Mouse (Mus musculus): ENCODE data around the gene Cdr2l. TPM values are rescaled to one million over a fixed set of nuclear protein-coding genes. Genes with fewer than 3 reads are reported as not detected.

The Cdr2l gene
- 34.8 and 35.1 TPM in 2 replicates for polyA plus RNA-seq (2012; rRNA removed)

GRCm38 (mm10) chr11:115381743-115382539, at the start of gene Cdr2l:
Gene Cdr2l, plus strand, starts transcription at chr11:115381916.

GRCm38 (mm10) chr11:115334531-115334930, 47.2 kb upstream of the Cdr2l start, which contains the start of gene Otop3:
Gene Otop3, plus strand, starts transcription at chr11:115334731.

DNA sequence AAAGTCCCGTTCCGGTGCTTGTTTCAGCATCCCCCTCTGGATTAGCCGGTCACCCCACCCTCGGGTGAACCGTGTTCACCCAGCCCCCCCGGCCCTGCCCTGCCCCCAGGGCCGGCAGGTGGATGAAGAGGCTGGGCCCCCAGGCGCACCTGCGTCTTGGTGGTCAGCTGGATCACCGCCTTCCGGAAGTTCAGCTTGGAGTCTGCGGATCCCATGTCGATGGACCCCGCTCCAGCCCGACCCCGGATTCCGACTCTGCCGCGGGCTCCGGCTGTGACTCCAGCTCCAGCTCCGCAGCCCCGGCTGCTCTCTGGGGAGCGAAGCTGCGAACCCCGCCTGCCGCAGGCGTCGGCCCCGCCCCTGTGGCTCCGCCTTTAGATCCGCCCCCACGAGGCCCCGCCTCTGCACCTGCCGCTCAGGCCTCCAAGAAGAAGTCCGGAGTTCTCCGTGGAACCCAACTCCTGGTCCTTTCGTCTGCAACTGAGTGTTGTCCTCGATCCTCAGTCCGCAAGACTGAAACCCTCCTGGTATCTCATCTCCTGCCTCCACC, 14.2 kb upstream of the Cdr2l start, which contains the start of gene Hid1:
TSS of gene Hid1 (minus strand) at position 362 of the 550 bp plus-strand sequence.

DNA sequence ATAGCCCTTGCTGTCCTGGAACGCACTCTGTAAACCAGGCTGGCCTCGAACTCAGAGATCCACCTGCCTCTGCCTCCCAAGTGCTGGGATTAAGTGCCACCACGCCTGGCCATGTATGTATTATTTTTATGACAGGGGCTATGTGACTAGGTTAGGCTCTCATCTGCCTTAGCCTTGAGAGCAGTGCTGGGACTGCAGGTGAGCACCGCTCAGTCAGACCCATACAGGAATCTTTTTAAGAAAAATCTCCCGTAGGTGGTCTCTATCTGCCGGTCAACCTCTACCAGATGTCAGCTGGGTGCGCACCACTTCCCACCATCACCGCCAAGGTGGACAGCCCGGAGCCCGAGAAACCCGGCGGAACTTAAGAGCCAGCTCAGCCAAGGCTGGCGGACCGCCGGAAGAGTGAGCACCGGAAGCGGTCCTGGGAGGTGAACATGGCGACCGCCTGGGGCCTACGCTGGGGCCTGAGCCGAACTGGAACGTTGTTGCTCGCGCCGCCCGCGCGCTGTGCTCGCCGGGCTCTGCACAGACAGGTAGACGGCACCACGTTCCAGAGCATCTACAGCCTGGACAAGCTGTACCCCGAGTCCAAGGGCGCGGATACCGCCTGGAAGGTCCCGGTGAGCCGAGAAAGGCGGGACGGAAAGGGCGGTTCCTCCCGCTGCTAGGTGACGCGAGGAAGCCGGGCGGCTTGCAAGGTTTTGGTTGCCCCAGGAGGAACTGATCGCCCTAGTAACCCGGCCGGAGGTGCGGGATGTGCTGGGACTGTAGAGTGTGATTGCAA, 21.8 kb downstream of the Cdr2l start, which contains the start of gene Mrpl58:
TSS of gene Mrpl58 (plus strand) at position 415 of the 787 bp plus-strand sequence.

DNA sequence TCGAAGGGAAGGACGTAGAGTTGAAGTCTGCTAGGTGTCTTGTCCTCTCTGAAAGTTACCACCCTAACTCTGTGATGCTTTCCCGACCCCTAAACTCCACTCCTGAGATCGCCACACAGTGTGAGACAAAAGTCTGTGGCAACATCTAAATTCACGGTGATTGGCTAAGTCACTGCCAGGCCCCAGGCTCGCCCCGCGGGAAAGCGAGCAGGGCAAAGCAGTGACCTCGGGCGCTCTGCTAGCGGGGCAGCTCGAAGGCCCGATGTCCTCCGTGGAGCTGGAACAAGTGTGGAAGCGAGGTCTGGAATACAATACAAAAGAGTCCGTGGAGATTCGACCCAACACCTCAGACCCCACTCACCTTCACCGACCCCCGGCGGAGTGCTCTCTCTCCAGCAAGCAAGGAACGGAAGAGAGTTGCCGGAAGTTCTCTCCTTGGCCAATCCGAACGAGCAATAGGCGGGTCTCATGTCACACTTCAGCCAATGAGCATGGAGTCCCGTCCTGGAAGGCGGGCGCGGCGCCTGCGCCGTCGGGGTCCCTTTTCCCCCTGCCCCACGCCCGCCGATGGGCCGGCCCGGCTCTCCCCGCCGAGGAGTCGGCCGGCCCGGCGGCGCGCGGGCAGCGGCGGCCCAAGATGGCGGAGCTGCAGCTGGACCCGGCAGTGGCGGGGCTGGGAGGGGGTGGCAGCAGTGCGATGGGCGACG, 38.0 kb downstream of the Cdr2l start, which contains the start of the genes Atp5h and Kctd2:
TSS of gene Atp5h (minus strand) at position 432 of the 707 bp plus-strand sequence.
TSS of gene Kctd2 (plus strand) at position 598 of the 707 bp plus-strand sequence.

DNA sequence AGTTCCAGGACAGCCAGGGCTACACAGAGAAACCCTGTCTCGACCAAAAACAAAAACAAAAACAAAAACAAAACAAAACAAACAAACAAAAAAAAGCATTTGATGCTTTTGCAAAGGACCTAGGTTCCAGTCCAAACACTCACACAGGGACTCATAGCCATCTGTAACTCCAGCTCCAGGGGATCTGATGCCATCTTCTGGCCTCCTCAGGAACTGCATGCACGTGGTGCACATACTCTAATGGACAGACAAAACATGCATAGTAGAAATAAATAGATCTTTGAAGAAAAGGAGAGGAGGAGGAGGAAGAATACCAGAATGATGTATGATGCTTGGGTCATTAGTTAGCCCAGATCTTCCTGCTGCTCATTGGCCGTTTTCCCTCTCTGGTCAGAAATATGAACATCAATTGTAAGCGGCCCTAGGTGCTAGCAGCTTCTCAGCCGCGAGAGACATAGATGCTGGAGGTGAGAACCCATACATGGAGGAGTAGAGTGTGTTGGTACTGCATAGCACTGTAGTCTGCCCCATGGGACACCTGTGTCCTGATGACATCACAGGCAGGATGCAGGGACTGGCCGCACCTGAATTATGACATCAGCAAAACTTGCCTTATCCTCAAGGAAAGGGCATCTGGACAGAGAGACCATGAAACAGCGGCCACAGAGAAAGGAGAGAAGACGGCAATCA, 58.3 kb downstream of the Cdr2l start, which contains the start of gene Trim80:
TSS of gene Trim80 (plus strand) at position 640 of the 690 bp plus-strand sequence.

Other genes starting within 250 kb of the Cdr2l start
- 0.43 and 0.98 TPM in 2 replicates for gene Cd300lf, start 247.9 kb upstream of the Cdr2l start, polyA plus RNA-seq (2012; rRNA removed)
- 37.2 and 38.4 TPM in 2 replicates for gene Slc9a3r1, start 218.6 kb upstream of the Cdr2l start, polyA plus RNA-seq (2012; rRNA removed)
- 5.6 and 6.9 TPM in 2 replicates for gene Tmem104, start 194.4 kb upstream of the Cdr2l start, polyA plus RNA-seq (2012; rRNA removed)
- 22.3 and 23.1 TPM in 2 replicates for gene Nat9, start 194.1 kb upstream of the Cdr2l start, polyA plus RNA-seq (2012; rRNA removed)
- 0.96 and 1.0 TPM in 2 replicates for gene Grin2c, start 114.7 kb upstream of the Cdr2l start, polyA plus RNA-seq (2012; rRNA removed)
- 26.5 and 29.2 TPM in 2 replicates for gene Fdxr, start 104.9 kb upstream of the Cdr2l start, polyA plus RNA-seq (2012; rRNA removed)
- gene Fads6, start 84.3 kb upstream of the Cdr2l start, polyA plus RNA-seq (2012; rRNA removed): 1.8 and 2.4 TPM in 2 replicates
- gene Otop2, start 74.8 kb upstream of the Cdr2l start, polyA plus RNA-seq (2012; rRNA removed): 0.10 TPM in 2 replicates
- gene Ush1g, start 59.9 kb upstream of the Cdr2l start, polyA plus RNA-seq (2012; rRNA removed): 0.05 TPM in 2 replicates
- gene Otop3, start 47.2 kb upstream of the Cdr2l start, polyA plus RNA-seq (2012; rRNA removed): 0.36 and 0.41 TPM in 2 replicates
- 45.1 and 49.4 TPM in 2 replicates for gene Hid1, start 14.2 kb upstream of the Cdr2l start, polyA plus RNA-seq (2012; rRNA removed)
- gene Mrpl58, start 21.8 kb downstream of the Cdr2l start, polyA plus RNA-seq (2012; rRNA removed): 134 and 152 TPM in 2 replicates
- 497 and 500 TPM in 2 replicates for gene Atp5h, start 38.0 kb downstream of the Cdr2l start, polyA plus RNA-seq (2012; rRNA removed)
- gene Kctd2, start 38.2 kb downstream of the Cdr2l start, polyA plus RNA-seq (2012; rRNA removed): 51.5 and 51.6 TPM in 2 replicates
- gene Trim80, start 58.6 kb downstream of the Cdr2l start, polyA plus RNA-seq (2012; rRNA removed): 0.04 and 0.06 TPM in 2 replicates
- 0.18 TPM in 1 of 2 replicates, not detected in the other for gene Slc16a5, start 80.6 kb downstream of the Cdr2l start, polyA plus RNA-seq (2012; rRNA removed)
- 11.7 and 12.9 TPM in 2 replicates for gene Armc7, start 93.8 kb downstream of the Cdr2l start, polyA plus RNA-seq (2012; rRNA removed)
- 80.7 and 82.5 TPM in 2 replicates for gene Nt5c, start 109.9 kb downstream of the Cdr2l start, polyA plus RNA-seq (2012; rRNA removed)
- gene Jpt1, start 132.5 kb downstream of the Cdr2l start, polyA plus RNA-seq (2012; rRNA removed): 1,013 and 1,226 TPM in 2 replicates
- 662 and 802 TPM in 2 replicates for gene Sumo2, start 154.4 kb downstream of the Cdr2l start, polyA plus RNA-seq (2012; rRNA removed)
- gene Nup85, start 182.5 kb downstream of the Cdr2l start, polyA plus RNA-seq (2012; rRNA removed): 151 and 152 TPM in 2 replicates
- gene Mrps7, start 222.0 kb downstream of the Cdr2l start, polyA plus RNA-seq (2012; rRNA removed): 39.4 and 39.7 TPM in 2 replicates
- gene Gga3, start 222.1 kb downstream of the Cdr2l start, polyA plus RNA-seq (2012; rRNA removed): 48.1 and 53.0 TPM in 2 replicates
- 19.2 and 23.0 TPM in 2 replicates for gene Mif4gd, start 231.1 kb downstream of the Cdr2l start, polyA plus RNA-seq (2012; rRNA removed)
- 53.5 and 57.1 TPM in 2 replicates for gene Slc25a19, start 246.4 kb downstream of the Cdr2l start, polyA plus RNA-seq (2012; rRNA removed)